Mouse (Mus musculus) midbrain, embryonic 16.5 days (tissue): ENCODE measurements around the gene Vmn1r230. TPM values are rescaled to one million over a fixed set of nuclear protein-coding genes. Genes with fewer than 3 reads are reported as not detected.

ENCODE experiments used
- ATAC-seq: fragments of 200-750 bp; cut with Nextera tagmentation; 2 replicates; pipeline ENCODE4 v1.8.0; 2017; ENCODE audit warnings: moderate TSS enrichment
- H3K27ac ChIP-seq: fragments of 300-500 bp; sonication (generic); 2 replicates; pipeline ENCODE4 v1.5.1; 2014; ENCODE audit warnings: mild to moderate bottlenecking, low read length, mixed read lengths
- H3K27me3 ChIP-seq: fragments of 300-500 bp; sonication (generic); 2 replicates; pipeline ENCODE4 v1.6.1; 2014; ENCODE audit warnings: low read depth, low read length, mixed read lengths; ENCODE audit not compliant: control insufficient read depth, insufficient read depth
- H3K36me3 ChIP-seq: fragments of 300-500 bp; sonication (generic); 2 replicates; pipeline ENCODE4 v1.6.1; 2014; ENCODE audit warnings: mild to moderate bottlenecking, low read length, moderate library complexity, mixed read lengths; ENCODE audit not compliant: control insufficient read depth, insufficient read depth
- H3K4me1 ChIP-seq: fragments of 300-500 bp; sonication (generic); 2 replicates; pipeline ENCODE4 v1.6.1; 2014; ENCODE audit warnings: mild to moderate bottlenecking, low read length, mixed read lengths; ENCODE audit not compliant: control insufficient read depth, insufficient read depth
- H3K4me2 ChIP-seq: fragments of 300-500 bp; sonication (generic); 2 replicates; pipeline ENCODE4 v1.6.1; 2014; ENCODE audit warnings: mild to moderate bottlenecking, low read length, mixed read lengths
- H3K4me3 ChIP-seq: fragments of 300-500 bp; sonication (generic); 2 replicates; pipeline ENCODE4 v1.5.1; 2014; ENCODE audit warnings: low read depth, mild to moderate bottlenecking, low read length, moderate library complexity, mixed read lengths
- H3K9ac ChIP-seq: fragments of 300-500 bp; sonication (generic); 2 replicates; pipeline ENCODE4 v1.6.1; 2014; ENCODE audit warnings: low read depth, low read length, mixed read lengths
- H3K9me3 ChIP-seq: fragments of 300-500 bp; sonication (generic); replicated peaks from 2 replicates; pipeline ENCODE4 v1.6.1; 2014; ENCODE audit warnings: mild to moderate bottlenecking, low read length, mixed read lengths; ENCODE audit not compliant: control insufficient read depth, poor library complexity, severe bottlenecking
- WGBS: fragments of 180-500 bp; shearing (Covaris S2); extraction: QIAGEN DNeasy Blood & Tissue Kit; methylation state at CpG from one replicate; pipeline ENCODE4 v1.1.7; 2014; 5-methylcytosine and 5-hydroxymethylcytosine counted together
- polyA plus RNA-seq: library from polyadenylated mRNA; unstranded; fragments of >200 nt; fragmentation: Nextera tagmentation; extraction: Ambion mirVana; gene quantifications from 2 replicates; pipeline ENCODE4 v1.2.1, GENCODE M21; 2015

Gene Vmn1r230
- polyA plus RNA-seq = not detected in 2 replicates

DNA sequence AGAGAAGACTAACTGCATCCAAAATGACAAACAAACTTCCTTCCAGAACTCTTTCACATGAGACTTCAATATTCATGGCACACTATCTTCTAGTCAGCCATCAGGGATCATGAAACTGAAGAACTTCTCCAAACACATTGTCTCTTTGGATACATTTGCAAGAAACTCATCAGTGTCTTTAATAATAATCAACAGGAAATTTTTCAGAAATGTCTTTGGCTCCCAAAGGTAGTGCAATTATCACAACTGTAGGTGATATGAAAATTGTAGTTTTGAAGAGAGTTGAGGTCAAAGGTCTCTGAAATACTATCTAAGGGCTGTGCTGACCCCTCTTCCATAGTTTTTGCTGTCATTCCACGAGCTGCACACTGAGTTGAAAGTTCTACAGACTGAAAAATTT is at the start of gene Vmn1r230:
Vmn1r230 (plus strand) TSS at position 301 of the 400 bp plus-strand sequence.
- Histone ChIP-seq H3K36me3 (no peaks in the 10 kb centered on the region), H3K27ac (no peak within 1 kb of the TSS), H3K4me1 (no peaks in the 10 kb centered on the region), H3K4me2 (no peak within 1 kb of the TSS), H3K4me3 (no peak within 1 kb of the TSS), H3K27me3 (no peaks in the 10 kb centered on the region), H3K9me3 (no peaks in the 10 kb centered on the region), H3K9ac (no peak within 1 kb of the TSS)
- no peak for ATAC-seq
- WGBS = 7% methylated on average over 1 of the region's 1 CpGs

- H3K4me3 ChIP-seq = no peak within 1 kb of the TSS
- ATAC-seq = no peak
- no peaks in the 10 kb centered on the region; the same call in 1 of the 2 replicates for H3K9me3 ChIP-seq
- H3K27me3 ChIP-seq = no peaks in the 10 kb centered on the region
- H3K4me1 ChIP-seq = no peaks in the 10 kb centered on the region
- H3K27ac ChIP-seq = no peak within 1 kb of the TSS
- H3K4me2 ChIP-seq = no peak within 1 kb of the TSS
- no peaks in the 10 kb centered on the region for H3K36me3 ChIP-seq
- H3K9ac ChIP-seq = no peak within 1 kb of the TSS
- 64% methylated on average over 1 of the region's 1 CpGs for WGBS
These were observed 29.0 kb upstream of the Vmn1r230 start, which contains the start of gene Vmn1r229 for GRCm38 (mm10) chr17:20811255-20811654. TSS of gene Vmn1r229 (plus strand) at chr17:20811555.

Other genes with a start within 250 kb of the Vmn1r230 start
- not detected in 2 replicates for gene Vmn2r110, start 244.0 kb upstream of the Vmn1r230 start, polyA plus RNA-seq
- gene Fpr-rs3, start 215.6 kb upstream of the Vmn1r230 start, polyA plus RNA-seq = not detected in 2 replicates
- not detected in 2 replicates for gene Vmn1r226, start 157.6 kb upstream of the Vmn1r230 start, polyA plus RNA-seq
- gene Vmn1r227, start 110.6 kb upstream of the Vmn1r230 start, polyA plus RNA-seq = not detected in 2 replicates
- not detected in 2 replicates for gene Vmn1r228, start 54.3 kb upstream of the Vmn1r230 start, polyA plus RNA-seq
- 0.01 TPM in 1 of 2 replicates, not detected in the other for gene Vmn1r229, start 28.9 kb upstream of the Vmn1r230 start, polyA plus RNA-seq
- not detected in 2 replicates for gene Vmn1r231, start 64.6 kb downstream of the Vmn1r230 start, polyA plus RNA-seq
- gene Vmn1r232, start 79.3 kb downstream of the Vmn1r230 start, polyA plus RNA-seq = not detected in 2 replicates
- gene Ppp2r1a, start 104.9 kb downstream of the Vmn1r230 start, polyA plus RNA-seq = 746 and 783 TPM in 2 replicates
- gene Vmn1r233, start 156.0 kb downstream of the Vmn1r230 start, polyA plus RNA-seq = not detected in 2 replicates
- gene Zfp160, start 168.5 kb downstream of the Vmn1r230 start, polyA plus RNA-seq = 17.1 and 18.8 TPM in 2 replicates